Mouse (Mus musculus) lung, postnatal 36 days (tissue): ENCODE results near the gene Prm3.

Source experiments
- DNase-seq: peaks from one replicate; pipeline ENCODE4 v3.0.0; 2022; ENCODE audit warnings: mixed read lengths

The Prm3 gene

GRCm38 (mm10) chr16:10770531-10771325, 20.0 kb downstream of the Prm3 start:
- DNase-seq, result no peak

- DNase-seq, result no peak
These were observed 21.1 kb downstream of the Prm3 start for GRCm38 (mm10) chr16:10769661-10770060.

GRCm38 (mm10) chr16:10768821-10769220, 21.9 kb downstream of the Prm3 start:
- peak; percentile 66 for DNase-seq

GRCm38 (mm10) chr16:10767158-10767557, 23.6 kb downstream of the Prm3 start:
- DNase-seq, result peak; percentile 94

GRCm38 (mm10) chr16:10764323-10764722, 26.4 kb downstream of the Prm3 start:
- DNase-seq, result peak; percentile 66

- DNase-seq, result no peak
These were observed 27.0 kb downstream of the Prm3 start for GRCm38 (mm10) chr16:10763540-10764264.

GRCm38 (mm10) chr16:10762569-10763180, 28.0 kb downstream of the Prm3 start:
- peak; percentile 42 for DNase-seq

GRCm38 (mm10) chr16:10761182-10761581, 29.5 kb downstream of the Prm3 start:
- DNase-seq, result peak; percentile 34

GRCm38 (mm10) chr16:10756168-10756567, 34.5 kb downstream of the Prm3 start:
- no peak for DNase-seq

GRCm38 (mm10) chr16:10754521-10755296, 36.0 kb downstream of the Prm3 start:
- DNase-seq, result no peak

- no peak for DNase-seq
These were observed 40.9 kb downstream of the Prm3 start for GRCm38 (mm10) chr16:10749824-10750223.

- no peak for DNase-seq
These were observed 41.5 kb downstream of the Prm3 start for GRCm38 (mm10) chr16:10749226-10749625.

GRCm38 (mm10) chr16:10741082-10741481, 49.6 kb downstream of the Prm3 start:
- DNase-seq, result peak; percentile 83
